Mouse (Mus musculus) limb, embryonic 10.5 days (tissue): ENCODE measurements around the gene Mptx1. TPM values are rescaled to one million over a fixed set of nuclear protein-coding genes. Genes with fewer than 3 reads are reported as not detected.
"Not testable (repeated sequence)": the region's sequence is repeated elsewhere in the genome, so short reads cannot be mapped to it uniquely, and the experiment has no call there.

Experiments used
- DNase-seq: peaks from one replicate; pipeline ENCODE4 v3.0.0-alpha.2; 2017; ENCODE audit warnings: low spot score
- H3K27ac ChIP-seq: fragments of 300-500 bp; sonication (generic); 2 replicates; pipeline ENCODE4 v1.5.1; 2016; ENCODE audit warnings: mild to moderate bottlenecking
- H3K27me3 ChIP-seq: fragments of 300-500 bp; sonication (generic); 2 replicates; pipeline ENCODE4 v1.6.1; 2016; ENCODE audit warnings: low read depth, mild to moderate bottlenecking; ENCODE audit not compliant: poor library complexity, severe bottlenecking
- H3K36me3 ChIP-seq: fragments of 300-500 bp; sonication (generic); 2 replicates; pipeline ENCODE4 v1.6.1; 2016; ENCODE audit warnings: mild to moderate bottlenecking, moderate library complexity
- H3K4me1 ChIP-seq: fragments of 300-500 bp; sonication (generic); 2 replicates; pipeline ENCODE4 v1.6.1; 2016
- H3K4me3 ChIP-seq: fragments of 300-500 bp; sonication (generic); 2 replicates; pipeline ENCODE4 v1.5.1; 2016; ENCODE audit warnings: mild to moderate bottlenecking, moderate library complexity
- H3K9me3 ChIP-seq: fragments of 300-500 bp; sonication (generic); replicated peaks from 2 replicates; pipeline ENCODE4 v1.6.1; 2016; ENCODE audit warnings: mild to moderate bottlenecking
- whole genome bisulfite sequencing: fragments of 180-500 bp; shearing (Covaris S2); methylation state at CpG from one replicate; pipeline ENCODE4 v1.1.7; 2016; 5-methylcytosine and 5-hydroxymethylcytosine counted together
- polyA plus RNA-seq: library from polyadenylated mRNA; unstranded; fragments of >200 nt; fragmentation: Nextera tagmentation; extraction: Ambion mirVana; gene quantifications from 2 replicates; pipeline ENCODE4 v1.2.1, GENCODE M21; 2016

Mptx1 gene
- not detected in 2 replicates for polyA plus RNA-seq

- no peak within 1 kb of the TSS for H3K4me3 ChIP-seq
- no peaks in the 10 kb centered on the region for H3K36me3 ChIP-seq
- H3K9me3 ChIP-seq: no peaks in the 10 kb centered on the region
- H3K4me1 ChIP-seq: no peaks in the 10 kb centered on the region
- no peak within 1 kb of the TSS for H3K27ac ChIP-seq
- no peaks in the 10 kb centered on the region for H3K27me3 ChIP-seq
- DNase-seq: no peak
Measured at GRCm38 (mm10) chr1:174330218-174330617, at the start of gene Mptx1. Mptx1 (plus strand) TSS chr1:174330518.

GRCm38 (mm10) chr1:174303162-174303561 is 27.2 kb upstream of the Mptx1 start:
- no peaks in the 10 kb centered on the region for H3K9me3 ChIP-seq
- H3K27ac ChIP-seq: no peak overlapping the region
- H3K4me3 ChIP-seq: no peak overlapping the region
- H3K27me3 ChIP-seq: no peaks in the 10 kb centered on the region
- H3K4me1 ChIP-seq: no peaks in the 10 kb centered on the region
- no peaks in the 10 kb centered on the region for H3K36me3 ChIP-seq
- DNase-seq: no peak
- 60% methylated on average over 1 of the region's 1 CpGs for WGBS

- no peak for DNase-seq
- 82% methylated on average over 2 of the region's 2 CpGs for WGBS
Measured at GRCm38 (mm10) chr1:174317308-174317707, 13.0 kb upstream of the Mptx1 start.

GRCm38 (mm10) chr1:174353636-174354035 is 23.3 kb downstream of the Mptx1 start:
- DNase-seq, H3K27ac ChIP-seq, H3K9me3 ChIP-seq, H3K4me1 ChIP-seq, H3K36me3 ChIP-seq, H3K27me3 ChIP-seq, H3K4me3 ChIP-seq: not testable (repeated sequence)
- 73% methylated on average over 1 of the region's 1 CpGs for WGBS

More at GRCm38 (mm10) chr1:174317308-174317707, 13.0 kb upstream of the Mptx1 start:
- H3K4me1 ChIP-seq: no peaks in the 10 kb centered on the region
- H3K27me3 ChIP-seq: no peaks in the 10 kb centered on the region
- no peaks in the 10 kb centered on the region for H3K36me3 ChIP-seq
- H3K27ac ChIP-seq: no peak overlapping the region
- no peaks in the 10 kb centered on the region for H3K9me3 ChIP-seq
- no peak overlapping the region for H3K4me3 ChIP-seq

- H3K36me3 ChIP-seq: no peaks in the 10 kb centered on the region
- WGBS: 82% methylated on average over 5 of the region's 5 CpGs
- no peak overlapping the region for H3K4me3 ChIP-seq
- no peak overlapping the region for H3K27ac ChIP-seq
- no peaks in the 10 kb centered on the region for H3K4me1 ChIP-seq
- DNase-seq: no peak
- no peaks in the 10 kb centered on the region for H3K27me3 ChIP-seq
- no peaks in the 10 kb centered on the region for H3K9me3 ChIP-seq
Measured at GRCm38 (mm10) chr1:174354640-174355039, 24.3 kb downstream of the Mptx1 start.

GRCm38 (mm10) chr1:174364882-174365451 is 34.6 kb downstream of the Mptx1 start, which contains the start of gene Olfr417:
Olfr417 (plus strand) TSS chr1:174365122.
- Histone ChIP-seq H3K36me3 (no peaks in the 10 kb centered on the region), H3K27ac (no peak within 1 kb of the TSS), H3K9me3 (no peaks in the 10 kb centered on the region), H3K27me3 (no peaks in the 10 kb centered on the region), H3K4me1 (no peaks in the 10 kb centered on the region), H3K4me3 (no peak within 1 kb of the TSS)
- WGBS: 79% methylated on average over 2 of the region's 2 CpGs
- no peak for DNase-seq

- H3K27ac ChIP-seq: no peak overlapping the region
- H3K27me3 ChIP-seq: no peaks in the 10 kb centered on the region
- no peaks in the 10 kb centered on the region for H3K36me3 ChIP-seq
- H3K4me1 ChIP-seq: no peaks in the 10 kb centered on the region
- no peaks in the 10 kb centered on the region for H3K9me3 ChIP-seq
- H3K4me3 ChIP-seq: no peak overlapping the region
- no peak for DNase-seq
- 91% methylated on average over 3 of the region's 3 CpGs for WGBS
Measured at GRCm38 (mm10) chr1:174373799-174374198, 43.5 kb downstream of the Mptx1 start.

Other genes starting within 250 kb of the Mptx1 start
- gene Olfr429, start 246.2 kb upstream of the Mptx1 start, polyA plus RNA-seq: not detected in 2 replicates
- gene Olfr427, start 233.6 kb upstream of the Mptx1 start, polyA plus RNA-seq: not detected in 2 replicates
- gene Olfr231, start 209.4 kb upstream of the Mptx1 start, polyA plus RNA-seq: not detected in 2 replicates
- gene Olfr424, start 199.0 kb upstream of the Mptx1 start, polyA plus RNA-seq: not detected in 2 replicates
- not detected in 2 replicates for gene Olfr420, start 174.9 kb upstream of the Mptx1 start, polyA plus RNA-seq
- gene Spta1, start 157.7 kb upstream of the Mptx1 start, polyA plus RNA-seq: 1.4 TPM in 2 replicates
- gene Olfr419, start 78.5 kb upstream of the Mptx1 start, polyA plus RNA-seq: not detected in 2 replicates
- not detected in 2 replicates for gene Olfr417, start 34.6 kb downstream of the Mptx1 start, polyA plus RNA-seq
- gene Olfr248, start 60.5 kb downstream of the Mptx1 start, polyA plus RNA-seq: not detected in 2 replicates
- gene Olfr414, start 93.5 kb downstream of the Mptx1 start, polyA plus RNA-seq: not detected in 2 replicates
- gene Olfr220, start 111.6 kb downstream of the Mptx1 start, polyA plus RNA-seq: not detected in 2 replicates
- gene Fmn2, start 171.3 kb downstream of the Mptx1 start, polyA plus RNA-seq: 0.73 and 1.2 TPM in 2 replicates